Mouse (Mus musculus) skeletal muscle tissue, postnatal 0 days (tissue): ENCODE measurements around the gene Gm31571. TPM values are rescaled to one million over a fixed set of nuclear protein-coding genes. Genes with fewer than 3 reads are reported as not detected.

Source experiments
- polyA plus RNA-seq: library from polyadenylated mRNA; unstranded; fragments of >200 nt; fragmentation: Nextera tagmentation; extraction: Ambion mirVana; gene quantifications from 2 replicates; pipeline ENCODE4 v1.2.1, GENCODE M21; 2015

Gene Gm31571
- polyA plus RNA-seq = not detected in 2 replicates

GRCm38 (mm10) chrY:22051253-22051652, at the start of gene Gm31571:
Gm31571 (minus strand) TSS chrY:22051353.

